Mouse (Mus musculus): ENCODE data around the gene Rpl3.

GRCm38 (mm10) chr15:80080711-80081615 lies 10.7 kb downstream of the Rpl3 start:
- TF ChIP-seq TAL1 (IDR thresholded peaks at IDR 0.05; ENCODE audit: low read length), result no peak
- TF ChIP-seq GATA1 (IDR thresholded peaks at IDR 0.05; ENCODE audit: low read length), result no peak

Measured in erythroblast, embryonic 14.5 days (primary cell).